Mouse (Mus musculus) heart, embryonic 12.5 days (tissue): ENCODE measurements around the gene Srxn1. TPM values are rescaled to one million over a fixed set of nuclear protein-coding genes. Genes with fewer than 3 reads are reported as not detected.
A peak's percentile ranks its signal among the peaks of the same experiment; 100 is the strongest.

Experiments used
- ATAC-seq: fragments of 200-750 bp; cut with Nextera tagmentation; 2 replicates; pipeline ENCODE4 v1.8.0; 2017; ENCODE audit warnings: moderate TSS enrichment, moderate library complexity; ENCODE audit not compliant: insufficient number of reproducible peaks, low FRiP score
- H3K27ac ChIP-seq: fragments of 300-500 bp; sonication (generic); 2 replicates; pipeline ENCODE4 v1.5.1; 2016; ENCODE audit warnings: mild to moderate bottlenecking, moderate library complexity; ENCODE audit not compliant: poor library complexity, severe bottlenecking
- H3K27me3 ChIP-seq: fragments of 300-500 bp; sonication (generic); replicated peaks from 2 replicates; pipeline ENCODE4 v1.6.1; 2016; ENCODE audit warnings: mild to moderate bottlenecking, moderate library complexity
- H3K36me3 ChIP-seq: fragments of 300-500 bp; sonication (generic); 2 replicates; pipeline ENCODE4 v1.6.1; 2016; ENCODE audit warnings: mild to moderate bottlenecking, moderate library complexity
- H3K4me1 ChIP-seq: fragments of 300-500 bp; sonication (generic); replicated peaks from 2 replicates; pipeline ENCODE4 v1.6.1; 2016; ENCODE audit warnings: mild to moderate bottlenecking
- H3K4me2 ChIP-seq: fragments of 300-500 bp; sonication (generic); 2 replicates; pipeline ENCODE4 v1.6.1; 2016; ENCODE audit warnings: mild to moderate bottlenecking, moderate library complexity
- H3K4me3 ChIP-seq: fragments of 300-500 bp; sonication (generic); 2 replicates; pipeline ENCODE4 v1.5.1; 2016; ENCODE audit warnings: mild to moderate bottlenecking
- H3K9ac ChIP-seq: fragments of 300-500 bp; sonication (generic); 2 replicates; pipeline ENCODE4 v1.6.1; 2016; ENCODE audit warnings: mild to moderate bottlenecking, moderate library complexity
- H3K9me3 ChIP-seq: fragments of 300-500 bp; sonication (generic); replicated peaks from 2 replicates; pipeline ENCODE4 v1.6.1; 2016; ENCODE audit warnings: mild to moderate bottlenecking, moderate library complexity
- WGBS: fragments of 180-500 bp; shearing (Covaris S2); methylation state at CpG from one replicate; pipeline ENCODE4 v1.1.7; 2016; 5-methylcytosine and 5-hydroxymethylcytosine counted together
- polyA plus RNA-seq: library from polyadenylated mRNA; unstranded; fragments of >200 nt; fragmentation: Nextera tagmentation; extraction: Ambion mirVana; gene quantifications from 2 replicates; pipeline ENCODE4 v1.2.1, GENCODE M21; 2016

Srxn1 gene
- polyA plus RNA-seq, 1 experiment from 2014 or later, result 9.4 TPM

DNA sequence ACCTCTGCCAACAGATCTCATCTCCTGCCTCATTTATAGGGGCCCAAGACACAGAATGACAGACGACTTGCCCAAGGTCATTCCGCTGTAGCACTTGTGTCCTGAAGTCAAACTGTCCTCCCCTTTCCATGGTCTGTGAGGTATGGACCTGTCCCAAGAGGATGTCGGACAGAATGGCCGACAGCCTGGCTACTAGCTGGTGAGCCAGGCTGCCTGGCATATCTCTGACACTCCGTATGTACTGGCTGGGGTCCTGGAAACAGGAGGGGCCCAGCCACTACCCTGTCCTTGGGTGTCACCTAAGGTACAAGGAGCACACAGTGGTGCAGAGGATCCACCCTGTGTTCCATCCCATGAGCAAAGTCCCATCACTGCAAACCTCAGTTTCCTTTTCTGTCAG, 14.8 kb upstream of the Srxn1 start:
- Histone ChIP-seq H3K4me2 (no peak overlapping the region), H3K4me1 (peaks cover 28% of the 10 kb centered on the region), H3K9me3 (no peaks in the 10 kb centered on the region; the same call in 1 of the 2 replicates), H3K9ac (no peak overlapping the region), H3K27ac (no peak overlapping the region), H3K27me3 (peaks cover 61% of the 10 kb centered on the region), H3K36me3 (no peaks in the 10 kb centered on the region), H3K4me3 (no peak overlapping the region)
- WGBS, result 69% methylated on average over 5 of the region's 5 CpGs
- no peak for ATAC-seq

DNA sequence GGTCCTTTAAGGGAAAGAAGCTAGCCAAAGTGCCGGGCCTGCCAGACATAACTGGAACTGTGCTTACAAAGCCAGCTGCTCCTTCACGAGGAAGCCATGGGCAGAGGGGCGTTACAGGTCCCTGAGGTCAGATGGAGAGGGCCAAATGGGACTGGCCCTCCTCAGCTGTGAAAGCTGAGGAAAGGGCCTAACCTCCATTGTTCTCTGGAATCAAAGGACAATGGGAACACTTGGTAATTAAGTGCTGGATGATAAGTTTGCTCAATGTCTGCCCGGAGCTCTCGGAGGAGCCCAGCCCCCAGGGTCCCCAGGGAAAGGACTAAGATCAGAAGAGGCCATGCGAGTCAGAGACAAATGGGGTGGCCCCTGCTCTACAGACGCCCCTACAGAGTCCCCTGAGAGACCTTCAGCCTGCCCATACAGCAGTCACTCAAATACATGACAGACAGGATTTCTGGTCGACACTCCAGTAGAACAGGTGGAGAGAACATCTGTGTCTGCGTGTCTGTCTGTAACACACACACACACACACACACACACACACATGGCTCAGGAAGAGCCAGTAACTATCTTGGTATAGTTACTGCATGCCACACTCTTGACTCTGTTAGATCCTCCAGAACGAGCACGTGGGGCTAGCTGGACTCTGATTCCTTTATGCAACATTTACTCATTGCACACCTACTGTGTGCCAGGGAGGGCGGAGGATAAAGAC, 13.8 kb upstream of the Srxn1 start:
- Histone ChIP-seq H3K9ac (no peak overlapping the region), H3K4me3 (no peak overlapping the region), H3K27ac (no peak overlapping the region), H3K27me3 (peaks cover 70% of the 10 kb centered on the region), H3K4me1 (peaks cover 29% of the 10 kb centered on the region), H3K9me3 (no peaks in the 10 kb centered on the region; the same call in 1 of the 2 replicates), H3K36me3 (no peaks in the 10 kb centered on the region), H3K4me2 (no peak overlapping the region)
- no peak for ATAC-seq
- WGBS, result 36% methylated on average over 12 of the region's 12 CpGs

DNA sequence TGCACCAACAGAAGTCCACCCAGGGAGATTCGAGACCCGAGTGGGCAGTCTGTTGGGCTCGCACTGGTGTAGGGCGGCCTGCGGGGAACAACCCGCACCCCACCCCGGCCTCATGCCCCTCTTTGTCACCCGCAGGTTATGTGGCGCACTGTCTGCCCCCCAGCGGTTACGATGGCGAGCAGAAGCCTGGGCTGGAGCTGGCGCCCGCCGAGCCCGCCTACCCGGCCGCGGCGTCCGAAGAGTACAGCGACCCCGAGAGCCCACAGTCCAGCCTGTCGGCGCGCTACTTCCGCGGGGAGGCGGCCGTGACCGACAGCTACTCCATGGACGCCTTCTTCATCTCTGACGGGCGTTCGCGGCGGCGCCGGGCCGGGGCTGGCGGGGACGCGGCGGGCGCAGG, 12.4 kb upstream of the Srxn1 start:
- H3K27ac ChIP-seq, result no peak overlapping the region
- no peaks in the 10 kb centered on the region for H3K36me3 ChIP-seq
- ATAC-seq, result no peak
- H3K9me3 ChIP-seq, result no peaks in the 10 kb centered on the region; the same call in 1 of the 2 replicates
- H3K27me3 ChIP-seq, result peaks cover 83% of the 10 kb centered on the region
- peak overlapping the region; percentile 46 for H3K4me3 ChIP-seq
- H3K4me2 ChIP-seq, result peak overlapping the region; percentile 72
- no peak overlapping the region for H3K9ac ChIP-seq
- H3K4me1 ChIP-seq, result peaks cover 15% of the 10 kb centered on the region
- 10% methylated on average over 45 of the region's 45 CpGs for WGBS

DNA sequence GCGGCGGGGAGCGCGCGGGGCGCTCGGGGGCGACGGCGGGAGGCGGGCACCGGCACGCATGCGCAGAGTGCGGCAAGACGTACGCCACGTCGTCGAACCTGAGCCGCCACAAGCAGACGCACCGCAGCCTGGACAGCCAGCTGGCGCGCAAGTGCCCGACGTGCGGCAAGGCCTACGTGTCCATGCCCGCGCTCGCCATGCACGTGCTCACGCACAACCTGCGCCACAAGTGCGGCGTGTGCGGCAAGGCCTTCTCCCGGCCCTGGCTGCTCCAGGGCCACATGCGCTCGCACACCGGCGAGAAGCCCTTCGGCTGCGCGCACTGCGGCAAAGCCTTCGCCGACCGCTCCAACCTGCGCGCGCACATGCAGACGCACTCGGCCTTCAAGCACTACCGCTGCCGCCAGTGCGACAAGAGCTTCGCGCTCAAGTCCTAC, 11.9 kb upstream of the Srxn1 start:
- Histone ChIP-seq H3K9ac (peak overlapping the region; percentile 41; the same call in 1 of the 2 replicates), H3K27ac (no peak overlapping the region), H3K4me3 (peak overlapping the region; percentile 46), H3K27me3 (peaks cover 88% of the 10 kb centered on the region), H3K4me1 (peaks cover 15% of the 10 kb centered on the region), H3K36me3 (no peaks in the 10 kb centered on the region), H3K4me2 (peak overlapping the region; percentile 72), H3K9me3 (no peaks in the 10 kb centered on the region; the same call in 1 of the 2 replicates)
- WGBS, result 5% methylated on average over 60 of the region's 60 CpGs
- ATAC-seq, result no peak

DNA sequence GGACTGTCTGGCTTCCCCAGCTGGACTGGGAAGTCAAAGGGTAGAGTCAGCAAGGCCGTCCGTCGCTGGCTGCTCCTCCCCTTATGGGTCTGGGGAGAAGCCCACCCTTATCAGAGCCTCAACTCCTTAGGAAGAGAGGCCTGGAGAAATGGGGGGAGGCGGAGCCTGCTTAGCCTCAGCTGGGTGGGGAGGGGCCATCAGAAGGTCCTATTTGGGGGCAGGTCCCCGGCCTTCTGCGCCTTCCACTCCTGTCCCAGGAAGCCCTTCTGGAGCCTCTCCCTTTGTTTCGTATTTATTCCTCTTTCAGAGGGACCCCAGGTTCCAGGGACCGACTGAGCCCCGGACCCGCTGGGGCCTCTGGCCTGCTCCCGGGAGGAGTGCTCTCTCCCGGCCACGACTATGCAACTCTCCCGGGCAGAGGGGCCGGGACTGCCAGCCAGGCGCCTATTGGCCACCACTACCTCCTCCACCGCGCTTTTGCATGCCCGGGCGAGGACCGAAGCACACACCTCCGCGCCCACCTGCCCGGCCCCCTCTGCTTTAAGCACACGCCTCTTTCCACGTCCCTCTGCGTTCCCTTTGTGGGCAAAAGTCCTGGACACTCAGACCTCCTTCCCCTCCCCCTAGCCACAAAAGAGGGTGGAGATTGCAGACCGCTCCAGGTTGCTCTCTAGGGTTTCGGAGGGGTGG, 10.3 kb upstream of the Srxn1 start:
- WGBS, result 5% methylated on average over 29 of the region's 29 CpGs
- Histone ChIP-seq H3K4me2 (peak overlapping the region; percentile 57), H3K9ac (0 out of 2 replicates have a peak overlapping the region, but pooled peaks have one; percentile 33), H3K27me3 (peaks cover 90% of the 10 kb centered on the region), H3K36me3 (no peaks in the 10 kb centered on the region), H3K9me3 (no peaks in the 10 kb centered on the region; the same call in 1 of the 2 replicates), H3K27ac (no peak overlapping the region), H3K4me3 (peak overlapping the region; percentile 30), H3K4me1 (peaks cover 15% of the 10 kb centered on the region)
- no peak for ATAC-seq

DNA sequence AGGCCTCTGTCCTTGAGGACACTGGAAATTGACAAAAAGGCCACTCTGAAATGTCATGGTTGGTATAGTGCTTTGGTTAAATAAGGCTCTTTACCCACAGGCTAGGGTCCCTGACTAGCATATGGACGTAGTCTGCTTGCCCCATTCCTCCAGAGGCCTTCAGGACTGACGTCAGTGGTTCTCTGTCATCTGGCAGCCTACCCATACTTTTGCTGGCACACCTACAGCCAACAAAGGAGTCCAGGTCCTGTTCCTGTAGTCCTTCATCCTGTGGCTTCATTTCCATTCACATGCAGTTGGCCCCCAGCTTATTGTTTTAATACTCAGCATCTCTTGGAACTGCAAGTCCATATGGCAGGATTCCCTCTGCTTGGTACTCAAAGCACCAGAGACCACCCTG, 8.4 kb upstream of the Srxn1 start:
- WGBS, result 62% methylated on average over 2 of the region's 2 CpGs
- H3K36me3 ChIP-seq, result no peaks in the 10 kb centered on the region
- no peak for ATAC-seq
- H3K4me2 ChIP-seq, result no peak overlapping the region
- H3K4me3 ChIP-seq, result no peak overlapping the region
- H3K27ac ChIP-seq, result no peak overlapping the region
- no peak overlapping the region for H3K9ac ChIP-seq
- peaks cover 90% of the 10 kb centered on the region for H3K27me3 ChIP-seq
- peaks cover 15% of the 10 kb centered on the region for H3K4me1 ChIP-seq
- H3K9me3 ChIP-seq, result no peaks in the 10 kb centered on the region

DNA sequence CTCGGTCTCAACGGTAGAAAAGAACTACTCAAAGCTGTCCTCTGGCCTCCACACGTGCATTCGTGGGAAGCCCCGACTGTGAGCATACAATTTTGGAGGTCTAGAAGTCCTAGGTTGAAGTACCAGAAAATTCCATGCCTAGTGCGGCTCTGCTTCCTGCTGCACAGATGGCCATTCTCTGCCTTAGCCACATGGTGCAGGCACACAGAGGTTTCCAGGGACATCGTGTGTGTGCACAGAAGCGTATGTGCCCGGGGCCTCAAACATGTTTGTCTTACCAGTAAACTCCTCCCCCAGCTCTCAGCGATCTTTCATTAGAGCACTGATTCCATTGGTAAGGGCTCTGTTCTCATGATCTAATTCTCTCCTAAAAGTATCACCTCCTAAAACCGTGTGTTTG, 7.4 kb upstream of the Srxn1 start:
- H3K27me3 ChIP-seq, result peaks cover 90% of the 10 kb centered on the region
- WGBS, result 74% methylated on average over 11 of the region's 11 CpGs

DNA sequence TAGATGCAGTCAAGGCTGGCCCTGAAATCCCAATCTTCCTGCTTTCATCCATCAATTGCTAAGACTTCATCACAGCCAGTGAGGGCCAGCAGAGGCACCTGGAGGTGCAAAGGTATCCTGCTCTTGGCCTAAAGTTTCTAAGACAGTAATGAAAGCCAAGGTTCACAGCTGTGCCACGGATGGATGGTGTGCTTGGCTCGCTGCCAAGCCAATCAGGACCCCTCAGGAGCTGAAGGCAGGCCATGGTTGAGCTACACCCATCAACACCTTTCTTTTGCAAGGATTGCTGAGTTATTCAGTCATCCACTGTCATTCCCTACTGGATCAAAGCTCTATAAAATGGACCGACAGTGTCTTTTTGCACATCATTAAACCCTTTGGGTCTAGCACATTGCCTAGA, 5.8 kb upstream of the Srxn1 start:
- peaks cover 74% of the 10 kb centered on the region for H3K27me3 ChIP-seq
- no peak overlapping the region for H3K4me2 ChIP-seq
- no peaks in the 10 kb centered on the region for H3K9me3 ChIP-seq
- H3K27ac ChIP-seq, result no peak overlapping the region
- no peak overlapping the region for H3K9ac ChIP-seq
- 61% methylated on average over 3 of the region's 3 CpGs for WGBS
- no peak for ATAC-seq
- no peak overlapping the region for H3K4me3 ChIP-seq
- H3K36me3 ChIP-seq, result no peaks in the 10 kb centered on the region
- H3K4me1 ChIP-seq, result peaks cover 9% of the 10 kb centered on the region

More for the DNA sequence above, 7.4 kb upstream of the Srxn1 start:
- no peak for ATAC-seq
- H3K9ac ChIP-seq, result no peak overlapping the region
- H3K27ac ChIP-seq, result no peak overlapping the region
- H3K4me1 ChIP-seq, result peaks cover 15% of the 10 kb centered on the region
- H3K9me3 ChIP-seq, result no peaks in the 10 kb centered on the region
- no peaks in the 10 kb centered on the region for H3K36me3 ChIP-seq
- no peak overlapping the region for H3K4me2 ChIP-seq
- no peak overlapping the region for H3K4me3 ChIP-seq

DNA sequence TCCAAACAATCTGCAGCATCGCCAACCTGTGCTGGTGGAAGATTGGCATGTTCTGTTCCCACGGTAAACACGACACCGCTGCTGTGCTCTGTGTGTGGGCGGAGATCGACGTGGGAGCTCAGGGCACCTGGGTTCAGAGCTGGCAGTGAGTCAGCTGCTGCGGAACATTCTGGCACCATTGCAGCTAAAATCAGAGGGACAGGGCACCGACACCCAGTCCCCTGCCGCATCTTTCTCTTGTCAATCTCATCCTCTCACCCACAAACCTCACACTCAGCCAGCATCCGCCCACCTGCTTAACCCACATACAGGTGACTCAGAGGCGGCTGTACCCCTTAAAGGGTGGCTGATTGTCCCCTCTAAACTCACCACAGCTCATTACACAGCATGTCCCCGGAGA, 3.6 kb upstream of the Srxn1 start:
- Histone ChIP-seq H3K27ac (no peak overlapping the region), H3K9ac (no peak overlapping the region), H3K9me3 (no peaks in the 10 kb centered on the region), H3K4me2 (no peak overlapping the region), H3K36me3 (no peaks in the 10 kb centered on the region), H3K4me3 (no peak overlapping the region), H3K4me1 (0 out of 2 replicates have a peak, but pooled peaks cover 3% of the 10 kb centered on the region), H3K27me3 (peaks cover 53% of the 10 kb centered on the region)
- no peak for ATAC-seq
- WGBS, result 71% methylated on average over 13 of the region's 13 CpGs

DNA sequence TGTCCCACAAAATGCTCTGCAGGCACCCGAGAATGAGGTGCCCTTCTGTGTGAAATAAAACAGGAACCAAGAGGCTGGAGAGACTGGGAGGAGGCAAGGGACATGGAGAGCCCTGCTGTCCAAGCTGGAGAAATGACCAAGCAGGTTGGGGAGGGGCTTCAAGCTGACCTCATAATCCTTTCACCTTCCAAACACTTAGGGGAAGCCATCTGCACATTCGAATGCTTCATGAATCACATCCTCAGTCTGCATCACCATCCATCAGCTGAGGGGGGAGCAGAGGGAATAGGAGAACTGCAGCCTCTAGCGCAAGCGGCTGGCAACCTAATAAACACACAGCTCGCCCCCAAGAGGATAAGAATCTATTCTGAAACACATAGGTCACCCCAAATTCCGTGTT, 2.9 kb upstream of the Srxn1 start:
- H3K27ac ChIP-seq, result no peak overlapping the region
- H3K4me2 ChIP-seq, result no peak overlapping the region
- H3K36me3 ChIP-seq, result no peaks in the 10 kb centered on the region
- H3K27me3 ChIP-seq, result peaks cover 47% of the 10 kb centered on the region
- 0 out of 2 replicates have a peak, but pooled peaks cover 3% of the 10 kb centered on the region for H3K4me1 ChIP-seq
- 63% methylated on average over 6 of the region's 6 CpGs for WGBS
- no peak overlapping the region for H3K4me3 ChIP-seq
- H3K9me3 ChIP-seq, result no peaks in the 10 kb centered on the region
- H3K9ac ChIP-seq, result no peak overlapping the region
- ATAC-seq, result no peak

DNA sequence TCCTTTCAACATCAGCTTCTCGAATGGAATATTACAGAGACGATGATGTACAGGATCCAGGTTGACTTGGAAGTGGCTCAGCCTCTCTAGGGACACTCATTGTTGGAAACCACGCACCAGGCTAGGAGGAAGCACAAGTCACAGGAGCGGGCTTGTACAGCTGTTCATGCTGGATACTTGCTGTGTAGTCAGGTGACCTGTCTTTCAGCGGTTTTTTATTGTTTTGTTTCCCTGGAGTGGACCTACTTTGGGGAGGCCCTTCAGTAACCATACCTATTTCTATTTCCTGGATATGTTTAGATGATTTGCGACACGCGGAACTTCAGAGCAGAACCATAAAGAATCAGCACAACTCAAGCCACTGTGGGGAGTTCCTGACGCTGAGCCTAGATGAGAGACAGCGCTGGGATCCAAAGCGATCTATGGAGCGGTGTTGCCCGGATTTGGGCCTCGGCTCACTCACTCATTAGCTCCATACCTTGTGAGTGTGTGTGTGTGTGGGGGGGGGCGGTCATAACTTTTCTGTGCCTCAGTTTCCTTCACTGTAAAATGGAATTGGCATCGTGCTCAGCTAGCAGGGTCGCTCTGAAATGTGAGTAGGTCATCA, 502 bp upstream of the Srxn1 start:
- Histone ChIP-seq H3K9ac (peak overlapping the region; percentile 85), H3K9me3 (no peaks in the 10 kb centered on the region), H3K27ac (peak overlapping the region; percentile 39), H3K36me3 (no peaks in the 10 kb centered on the region), H3K4me2 (peak overlapping the region; percentile 89), H3K27me3 (peaks cover 28% of the 10 kb centered on the region), H3K4me3 (peak overlapping the region; percentile 74), H3K4me1 (0 out of 2 replicates have a peak, but pooled peaks cover 3% of the 10 kb centered on the region)
- peak; percentile 34 for ATAC-seq
- WGBS, result 22% methylated on average over 17 of the region's 17 CpGs
